Mouse (Mus musculus) 416B (cell line): ENCODE data around the gene Mndal.
"Not testable (repeated sequence)": the region's sequence is repeated elsewhere in the genome, so short reads cannot be mapped to it uniquely, and the experiment has no call there.

Experiments
- DNase-seq: peaks from one replicate; pipeline ENCODE4 v3.0.0; 2011; ENCODE audit warnings: low read depth

The Mndal gene

GRCm38 (mm10) chr1:173889741-173890140, 52.5 kb downstream of the Mndal start:
- not testable (repeated sequence) for DNase-seq

GRCm38 (mm10) chr1:173887026-173887787, 55.1 kb downstream of the Mndal start:
- not testable (repeated sequence) for DNase-seq

GRCm38 (mm10) chr1:173880004-173880666, 62.2 kb downstream of the Mndal start:
- DNase-seq: peak; percentile 69

- peak; percentile 20 for DNase-seq
These were observed 62.9 kb downstream of the Mndal start for GRCm38 (mm10) chr1:173879225-173879987.

GRCm38 (mm10) chr1:173878264-173878663, 64.0 kb downstream of the Mndal start:
- peak; percentile 34 for DNase-seq

GRCm38 (mm10) chr1:173877125-173877524, 65.2 kb downstream of the Mndal start:
- not testable (repeated sequence) for DNase-seq

- DNase-seq: not testable (repeated sequence)
These were observed 73.7 kb downstream of the Mndal start for GRCm38 (mm10) chr1:173868586-173868985.

GRCm38 (mm10) chr1:173866504-173866903, 75.8 kb downstream of the Mndal start:
- no peak for DNase-seq

GRCm38 (mm10) chr1:173853711-173854110, 88.6 kb downstream of the Mndal start:
- DNase-seq: peak; percentile 20

- not testable (repeated sequence) for DNase-seq
These were observed 89.4 kb downstream of the Mndal start for GRCm38 (mm10) chr1:173852853-173853252.

GRCm38 (mm10) chr1:173846193-173846592, 96.1 kb downstream of the Mndal start:
- not testable (repeated sequence) for DNase-seq

- DNase-seq: no peak
These were observed 97.5 kb downstream of the Mndal start for GRCm38 (mm10) chr1:173844754-173845153.

- not testable (repeated sequence) for DNase-seq
These were observed 120.8 kb downstream of the Mndal start for GRCm38 (mm10) chr1:173821481-173821803.

- DNase-seq: not testable (repeated sequence)
These were observed 121.4 kb downstream of the Mndal start for GRCm38 (mm10) chr1:173820794-173821480.

- DNase-seq: peak; percentile 81
These were observed 133.0 kb downstream of the Mndal start for GRCm38 (mm10) chr1:173809294-173809693.

GRCm38 (mm10) chr1:173802689-173803281, 139.5 kb downstream of the Mndal start:
- peak; percentile 51 for DNase-seq

- DNase-seq: not testable (repeated sequence)
These were observed 140.1 kb downstream of the Mndal start for GRCm38 (mm10) chr1:173802207-173802606.

- DNase-seq: not testable (repeated sequence)
These were observed 140.5 kb downstream of the Mndal start for GRCm38 (mm10) chr1:173801791-173802190.
